Mouse (Mus musculus) large intestine, adult 2 months (tissue): ENCODE results near the gene Creg1. TPM values are rescaled to one million over a fixed set of nuclear protein-coding genes. Genes with fewer than 3 reads are reported as not detected.

Source experiments
- DNase-seq: peaks from one replicate; pipeline ENCODE4 v3.0.0-alpha.2; 2012; ENCODE audit warnings: low read depth, low spot score
- WGBS: fragments of 180-500 bp; shearing (Covaris S2); methylation state at CpG from one replicate; pipeline ENCODE4 v1.1.7; 2018; 5-methylcytosine and 5-hydroxymethylcytosine counted together
- polyA plus RNA-seq: library from polyadenylated mRNA; depleted of rRNA; stranded (reverse); fragments of >200 nt; gene quantifications from 2 replicates; pipeline ENCODE4 v1.2.3, GENCODE M21; 2012

The Creg1 gene
- polyA plus RNA-seq, 1 experiment = 26.1 TPM

- DNase-seq = no peak
- WGBS = 12% methylated on average over 20 of the region's 20 CpGs
These were observed 17.1 kb downstream of the Creg1 start for GRCm38 (mm10) chr1:165780586-165781111.

- WGBS = 88% methylated on average over 9 of the region's 9 CpGs
- DNase-seq = no peak
These were observed 17.9 kb downstream of the Creg1 start for GRCm38 (mm10) chr1:165781426-165781825.

DNA sequence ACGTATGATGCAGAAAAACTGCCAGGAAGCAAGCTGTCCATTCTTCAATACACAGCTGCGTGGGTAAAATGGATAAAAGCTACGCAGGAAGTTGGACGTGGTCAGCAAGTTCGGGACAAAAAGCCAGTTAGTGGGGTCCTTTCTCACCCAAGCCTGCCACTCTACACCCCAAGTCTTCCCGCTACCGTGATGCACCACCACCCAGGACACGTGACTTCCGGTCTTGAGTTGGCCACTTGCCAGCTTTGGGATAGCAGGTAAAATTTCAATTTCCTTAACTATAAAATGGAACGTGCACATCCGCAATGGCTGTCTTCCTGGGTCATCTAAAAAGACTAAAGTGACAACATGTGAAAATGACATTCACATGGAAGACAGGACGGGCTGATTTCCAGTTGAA, 18.4 kb downstream of the Creg1 start:
- no peak for DNase-seq
- 73% methylated on average over 12 of the region's 12 CpGs for WGBS

- DNase-seq = no peak
- 60% methylated on average over 11 of the region's 11 CpGs for WGBS
These were observed 22.8 kb downstream of the Creg1 start for GRCm38 (mm10) chr1:165786296-165786695.

DNA sequence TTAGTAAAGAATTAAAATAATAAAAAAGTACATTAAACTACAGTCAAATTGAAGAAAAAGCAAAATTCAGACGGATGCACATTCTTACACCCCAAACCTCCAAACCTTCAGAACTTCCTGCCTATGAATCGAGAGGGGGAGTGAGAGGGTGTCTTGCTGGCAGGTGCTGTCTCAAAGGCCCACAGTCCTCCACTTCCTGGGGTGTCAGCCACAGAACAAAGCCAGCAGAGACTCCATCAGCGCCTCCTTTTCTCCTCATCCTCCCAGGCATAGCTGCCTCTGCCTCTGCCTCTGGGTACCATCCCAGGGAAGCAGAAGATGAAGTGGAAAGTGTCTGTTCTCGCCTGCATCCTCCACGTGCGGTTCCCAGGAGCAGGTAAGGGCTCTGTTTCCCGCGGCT, 25.0 kb downstream of the Creg1 start, which contains the start of gene Cd247:
Cd247 (plus strand) TSS at position 171 of the 400 bp plus-strand sequence.
- 85% methylated on average over 8 of the region's 8 CpGs for WGBS
- no peak for DNase-seq

DNA sequence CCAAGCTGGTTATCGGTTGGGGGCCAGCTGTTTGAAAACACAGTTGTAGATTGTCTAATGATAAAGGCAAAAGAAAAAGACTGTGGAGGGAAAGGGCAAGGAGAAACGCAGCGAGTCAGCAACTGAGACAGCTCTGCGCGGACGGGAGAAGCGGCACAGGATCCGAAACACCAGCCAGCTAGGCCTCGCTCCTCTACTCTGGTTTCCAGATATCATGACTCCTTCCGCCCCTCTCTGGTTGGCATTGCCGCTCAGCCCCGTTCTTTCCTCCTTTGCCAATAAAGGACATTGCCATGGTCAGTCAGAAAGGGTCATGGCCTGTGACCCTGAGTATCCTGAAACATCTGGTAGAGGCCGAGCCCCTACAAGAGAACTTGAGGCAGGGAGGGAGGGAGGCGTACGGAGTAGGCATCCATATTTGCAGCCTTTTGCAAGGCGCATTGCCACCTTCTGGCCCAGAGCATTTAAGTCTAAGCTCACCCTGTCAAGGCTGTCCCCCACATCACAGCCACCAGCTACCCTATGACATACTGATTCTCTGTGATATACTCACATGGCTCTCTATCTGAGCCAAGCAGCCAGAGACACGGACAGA, 25.6 kb downstream of the Creg1 start:
- no peak for DNase-seq

GRCm38 (mm10) chr1:165789963-165790362, 26.4 kb downstream of the Creg1 start:
- WGBS = 77% methylated on average over 6 of the region's 6 CpGs
- DNase-seq = no peak

More for the DNA sequence above, 25.6 kb downstream of the Creg1 start:
- 92% methylated on average over 17 of the region's 17 CpGs for WGBS

DNA sequence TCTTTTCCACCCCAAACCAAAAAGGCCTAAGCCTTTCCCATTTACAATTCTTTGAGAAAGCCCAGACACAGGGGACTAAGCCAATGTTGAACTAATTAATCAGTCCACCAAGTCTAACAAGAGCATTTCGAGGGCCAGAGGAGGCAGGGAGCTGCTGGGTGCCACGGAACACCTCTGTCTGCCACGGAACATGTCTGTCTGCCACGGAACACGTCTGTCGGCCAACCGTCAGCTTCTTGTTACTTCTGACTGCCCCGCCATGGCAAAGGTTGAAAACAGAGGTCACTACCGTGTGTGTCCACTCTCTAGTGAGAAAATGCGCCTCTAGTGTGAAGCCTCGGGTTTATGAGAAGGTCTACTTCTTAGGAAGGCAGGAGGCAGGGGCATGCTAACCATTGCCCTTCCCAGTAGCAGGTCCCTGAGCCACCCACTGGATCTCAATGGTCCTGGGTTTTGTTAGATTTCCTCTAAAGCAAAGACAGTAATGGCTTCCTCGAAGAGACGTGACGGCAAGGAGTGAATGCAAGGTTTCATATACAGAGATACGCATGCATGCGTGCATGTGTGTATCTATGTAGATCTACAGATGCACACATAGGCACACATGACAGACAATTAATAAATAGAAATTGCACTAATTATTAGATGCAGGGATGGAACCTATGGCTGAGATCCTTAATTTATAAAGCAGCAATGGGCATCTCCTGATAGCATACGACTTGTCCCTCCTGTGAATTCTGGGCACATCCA, 27.1 kb downstream of the Creg1 start:
- 93% methylated on average over 17 of the region's 17 CpGs for WGBS

GRCm38 (mm10) chr1:165791411-165791810, 27.9 kb downstream of the Creg1 start:
- WGBS = 77% methylated on average over 9 of the region's 9 CpGs

More for the DNA sequence above, 27.1 kb downstream of the Creg1 start:
- no peak for DNase-seq

DNA sequence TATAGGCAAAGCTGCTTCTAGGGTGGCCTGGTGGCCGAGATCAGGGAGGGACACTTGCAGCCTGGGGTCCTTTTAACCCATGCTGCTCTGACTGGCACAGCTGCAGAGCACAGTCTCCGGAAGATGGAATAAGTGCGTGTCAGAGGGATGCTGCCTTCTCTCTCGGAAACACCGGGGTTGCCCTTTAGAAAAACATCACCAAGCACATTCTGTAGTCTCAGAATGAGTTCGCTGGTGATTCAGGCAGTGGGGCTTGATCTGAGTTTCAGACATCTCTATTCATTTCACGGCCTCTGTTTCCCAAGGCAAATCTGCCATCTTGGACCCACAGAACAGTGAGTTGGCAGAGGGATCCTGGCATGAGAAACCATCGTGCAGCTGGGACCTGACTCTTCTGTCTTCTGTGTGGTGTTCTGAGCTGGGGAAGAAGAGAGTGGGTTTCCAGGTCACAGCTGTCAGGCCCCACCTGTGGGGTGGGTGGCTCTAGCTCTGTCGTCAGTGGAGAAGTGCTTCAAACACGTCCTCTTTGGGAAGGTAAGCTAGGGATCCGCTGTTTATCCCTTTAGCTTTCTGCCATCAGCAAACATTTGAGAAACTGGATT, 38.3 kb downstream of the Creg1 start:
- DNase-seq = no peak
- 87% methylated on average over 11 of the region's 11 CpGs for WGBS

More at GRCm38 (mm10) chr1:165791411-165791810, 27.9 kb downstream of the Creg1 start:
- DNase-seq = no peak

DNA sequence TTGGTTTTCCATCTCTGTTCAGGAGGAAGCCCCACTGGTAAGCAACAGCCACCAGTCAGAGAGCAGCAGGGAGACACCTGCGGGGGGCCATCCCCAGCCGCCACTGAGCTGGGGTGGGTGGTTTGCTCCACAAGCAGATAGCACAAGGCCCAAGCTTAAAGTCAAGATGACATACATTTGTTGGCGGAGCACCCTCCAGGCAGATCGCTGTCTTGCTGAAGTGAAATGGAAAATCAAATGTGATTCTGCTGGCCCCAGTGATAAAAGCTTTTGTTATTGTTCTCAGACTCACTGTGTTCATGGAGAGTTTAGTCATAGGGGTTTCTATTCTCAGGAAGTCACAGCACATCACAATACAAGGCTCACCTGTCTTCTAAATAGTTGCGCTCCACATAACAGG, 39.6 kb downstream of the Creg1 start:
- WGBS = 90% methylated on average over 5 of the region's 5 CpGs
- DNase-seq = no peak

DNA sequence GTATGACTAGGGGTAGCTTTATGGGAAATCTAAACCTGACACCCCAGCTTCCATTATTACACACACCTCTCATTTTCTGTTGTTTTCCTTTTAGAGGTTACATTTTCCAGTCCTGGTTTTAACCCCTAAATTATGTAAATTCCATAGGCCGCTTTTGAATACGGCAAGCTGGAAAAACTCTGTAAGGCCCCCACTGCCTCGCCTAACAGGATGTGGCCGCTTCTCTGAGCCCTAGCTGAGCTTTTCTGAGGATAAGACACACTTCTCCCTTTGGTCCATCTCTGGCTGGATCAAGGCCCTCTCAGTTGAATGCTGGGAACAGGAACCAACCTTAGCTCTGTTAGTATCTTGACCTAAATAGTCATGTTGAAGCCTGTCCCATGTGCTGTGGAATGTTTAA, 40.6 kb downstream of the Creg1 start:
- 93% methylated on average over 4 of the region's 4 CpGs for WGBS
- DNase-seq = no peak

DNA sequence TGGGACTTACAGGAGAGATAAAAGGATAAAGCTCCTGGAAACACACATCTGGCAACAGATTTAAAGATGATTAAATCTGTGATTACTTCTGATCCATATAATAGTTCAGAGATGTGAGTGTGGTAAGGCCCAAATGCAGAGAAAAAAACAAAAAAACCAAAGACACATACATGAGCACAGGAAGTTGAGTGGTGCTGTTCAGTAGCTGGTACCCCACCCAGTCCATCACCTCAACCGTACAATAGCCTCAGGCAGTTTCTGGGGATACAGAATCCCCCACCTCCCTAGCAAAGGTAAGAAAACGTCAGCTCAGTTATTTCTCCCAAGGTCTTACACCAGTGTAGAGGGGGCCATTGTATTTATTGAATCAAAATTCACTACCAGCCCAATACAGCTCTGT, 47.1 kb downstream of the Creg1 start:
- no peak for DNase-seq
- 62% methylated on average over 2 of the region's 2 CpGs for WGBS

- 76% methylated on average over 5 of the region's 5 CpGs for WGBS
- DNase-seq = no peak
These were observed 47.6 kb downstream of the Creg1 start for GRCm38 (mm10) chr1:165811170-165811569.

- no peak for DNase-seq
- WGBS = 62% methylated on average over 3 of the region's 3 CpGs
These were observed 49.2 kb downstream of the Creg1 start for GRCm38 (mm10) chr1:165812775-165813174.

DNA sequence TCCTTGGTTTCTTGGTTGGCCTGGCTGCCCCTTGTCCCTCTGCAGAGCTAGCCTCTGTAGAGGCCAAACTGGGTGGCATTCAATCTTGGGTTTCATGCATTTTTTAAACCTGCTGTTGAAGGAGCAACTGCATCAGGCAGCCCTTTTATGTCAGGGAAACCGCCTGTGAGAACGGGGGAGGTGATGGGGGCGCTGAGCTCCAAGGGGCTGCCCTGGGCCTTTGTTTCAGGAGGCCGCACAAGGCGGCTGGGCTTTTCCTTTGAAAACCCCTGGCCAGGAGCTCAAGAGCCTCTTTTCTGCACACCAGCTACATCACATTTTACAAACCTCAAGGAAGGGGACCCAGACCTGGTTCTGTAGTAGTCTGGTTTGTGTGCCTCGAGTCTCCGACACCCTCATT, 50.6 kb downstream of the Creg1 start:
- 65% methylated on average over 7 of the region's 7 CpGs for WGBS
- DNase-seq = no peak

DNA sequence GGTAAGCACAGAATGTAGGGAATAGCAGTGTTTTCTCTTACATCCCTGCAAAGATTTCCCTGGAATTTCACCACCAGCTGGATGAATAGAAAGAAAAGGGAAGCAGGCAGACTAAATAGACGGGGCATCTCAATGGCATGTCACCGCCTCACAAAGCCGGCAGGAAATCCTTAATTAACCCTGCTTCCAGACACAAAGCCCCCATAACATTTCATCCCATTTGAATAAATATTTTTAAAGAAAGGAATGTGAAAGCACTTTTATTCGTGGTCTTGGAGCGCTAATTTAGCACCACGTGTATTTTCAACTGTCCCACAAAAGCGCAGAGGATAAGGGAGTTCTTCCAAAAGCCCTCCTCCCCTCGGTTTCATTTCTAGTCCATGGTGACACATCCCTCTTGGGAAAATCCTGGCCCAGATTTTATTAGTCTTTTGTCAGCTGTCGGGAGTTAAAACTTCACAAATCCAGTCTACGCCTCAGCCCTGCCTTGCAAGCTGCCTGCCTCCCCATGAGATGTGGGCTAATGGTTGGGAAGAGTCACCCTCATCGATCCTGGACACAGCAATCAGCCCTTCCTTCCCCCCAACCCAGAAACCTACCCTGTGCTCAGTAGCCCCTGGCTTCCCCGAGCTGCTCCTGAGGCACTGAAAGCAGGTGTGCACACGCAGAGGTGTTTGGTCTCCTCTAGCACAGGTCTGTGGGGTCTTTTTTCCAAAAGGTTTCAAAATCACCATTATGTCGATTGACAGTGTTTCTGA, 51.2 kb downstream of the Creg1 start:
- 43% methylated on average over 14 of the region's 14 CpGs for WGBS
- no peak for DNase-seq

- whole genome bisulfite sequencing = 70% methylated on average over 9 of the region's 9 CpGs
- DNase-seq = no peak
These were observed 52.8 kb downstream of the Creg1 start for GRCm38 (mm10) chr1:165816391-165816790.

GRCm38 (mm10) chr1:165817264-165817663, 53.7 kb downstream of the Creg1 start:
- DNase-seq = no peak
- 20% methylated on average over 9 of the region's 9 CpGs for WGBS
